Mouse (Mus musculus) myocyte (in vitro differentiated cells): ENCODE data around the gene Klrb1b. TPM values are rescaled to one million over a fixed set of nuclear protein-coding genes. Genes with fewer than 3 reads are reported as not detected.

ENCODE experiments used
- H3K27me3 ChIP-seq: one replicate; pipeline ENCODE4 v1.6.1; 2011; ENCODE audit not compliant: control insufficient read depth, insufficient read depth, insufficient read length
- H3K36me3 ChIP-seq: one replicate; pipeline ENCODE4 v1.6.1; 2011; ENCODE audit not compliant: control insufficient read depth, insufficient read depth
- H3K4me2 ChIP-seq: one replicate; pipeline ENCODE4 v1.6.1; 2011; ENCODE audit warnings: low read depth, control low read depth
- H3K4me3 ChIP-seq: one replicate; pipeline ENCODE4 v1.5.1; 2011; ENCODE audit warnings: mild to moderate bottlenecking, control low read depth, moderate library complexity
- H3K79me2 ChIP-seq: one replicate; pipeline ENCODE4 v1.6.1; 2011; ENCODE audit not compliant: control insufficient read depth, insufficient read depth
- H3ac ChIP-seq: one replicate; pipeline ENCODE4 v1.6.1; 2011; ENCODE audit not compliant: control insufficient read depth, insufficient read length
- CEBPB ChIP-seq: IDR thresholded peaks from 2 replicates; pipeline ENCODE4 v1.6.1; 2011; ENCODE audit warnings: mild to moderate bottlenecking, moderate library complexity; ENCODE audit not compliant: poor library complexity, insufficient read depth, severe bottlenecking
- E2F4 ChIP-seq: IDR thresholded peaks from one replicate; pipeline ENCODE4 v1.6.1; 2011; ENCODE audit warnings: mild to moderate bottlenecking, control low read depth, moderate library complexity; ENCODE audit not compliant: insufficient read depth
- MAX ChIP-seq: IDR thresholded peaks from one replicate; pipeline ENCODE4 v1.6.1; 2011; ENCODE audit warnings: low read depth, mild to moderate bottlenecking, control low read depth
- MYOD1 ChIP-seq, 3 experiments: IDR thresholded peaks; one replicate each; pipeline ENCODE4 v1.6.1; 2011; ENCODE audit warnings: control low read depth in 2 of 3, low read depth in 2 of 3, mild to moderate bottlenecking in 2 of 3, moderate library complexity in 1 of 3; ENCODE audit not compliant: insufficient read length in 2 of 3, control insufficient read depth in 1 of 3
- MYOG ChIP-seq, 3 experiments: IDR thresholded peaks; one replicate each; pipeline ENCODE4 v1.6.1; 2011; ENCODE audit warnings: control low read depth in 2 of 3, low read depth in 2 of 3, mild to moderate bottlenecking in 2 of 3; ENCODE audit not compliant: insufficient read length in 2 of 3, control insufficient read depth in 1 of 3, insufficient read depth in 1 of 3
- POLR2A ChIP-seq: IDR thresholded peaks from one replicate; pipeline ENCODE4 v1.6.1; 2011; ENCODE audit warnings: low read depth, mild to moderate bottlenecking, control low read depth, moderate library complexity; ENCODE audit not compliant: insufficient read length
- POLR2AphosphoS2 ChIP-seq: IDR thresholded peaks from one replicate; pipeline ENCODE4 v1.6.1; 2011; ENCODE audit warnings: low read depth, control low read depth; ENCODE audit not compliant: insufficient read length
- REST ChIP-seq: IDR thresholded peaks from one replicate; pipeline ENCODE4 v1.6.1; 2011; ENCODE audit warnings: mild to moderate bottlenecking, control low read depth, moderate library complexity; ENCODE audit not compliant: insufficient read depth, insufficient read length
- SRF ChIP-seq: IDR thresholded peaks from one replicate; pipeline ENCODE4 v1.6.1; 2011; ENCODE audit warnings: low read depth; ENCODE audit not compliant: control insufficient read depth, insufficient read length
- TCF12 ChIP-seq: IDR thresholded peaks from one replicate; pipeline ENCODE4 v1.6.1; 2011; ENCODE audit warnings: mild to moderate bottlenecking, control low read depth; ENCODE audit not compliant: poor library complexity, insufficient read depth, severe bottlenecking
- TCF3 ChIP-seq: IDR thresholded peaks from one replicate; pipeline ENCODE4 v1.6.1; 2011; ENCODE audit warnings: low read depth, control low read depth; ENCODE audit not compliant: insufficient read length
- USF1 ChIP-seq: IDR thresholded peaks from one replicate; pipeline ENCODE4 v1.6.1; 2011; ENCODE audit warnings: low read depth, mild to moderate bottlenecking, control low read depth, moderate library complexity
- polyA plus RNA-seq: library from polyadenylated mRNA; unstranded; fragments of >200 nt; fragmentation: generic; extraction: Trizol; gene quantifications from one replicate; pipeline ENCODE4 v1.2.1, GENCODE M21; 2012; ENCODE audit warnings: missing spikeins

Klrb1b gene
- polyA plus RNA-seq, 1 experiment: not detected

DNA sequence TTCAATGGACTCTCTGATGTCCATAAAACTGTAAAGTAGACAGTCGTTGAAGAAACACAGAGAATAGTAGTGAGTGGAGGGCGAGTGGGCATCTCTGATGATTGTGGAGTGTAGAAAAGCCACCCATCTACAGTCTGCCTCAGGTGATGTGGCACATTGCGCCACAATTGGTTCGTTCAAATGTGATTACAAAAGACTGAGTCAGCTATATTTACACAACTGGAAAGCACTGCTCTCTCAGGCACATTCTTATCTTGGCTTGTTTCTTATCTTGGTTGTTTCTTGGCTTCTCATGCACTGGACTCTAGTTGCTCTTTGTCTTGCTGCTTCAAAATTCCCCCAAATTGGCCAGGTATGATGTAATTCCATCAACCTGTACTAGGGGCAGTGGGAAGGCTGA, 9.4 kb upstream of the Klrb1b start:
- Histone ChIP-seq H3K27me3 (no peaks in the 10 kb centered on the region), H3K4me2 (no peak overlapping the region), H3K4me3 (no peak overlapping the region), H3K36me3 (no peaks in the 10 kb centered on the region), H3ac (no peak overlapping the region), H3K79me2 (no peaks in the 10 kb centered on the region)
- TF ChIP-seq REST: no peak
- TF ChIP-seq MYOG (IDR thresholded peaks at IDR 0.05; ENCODE audit: control insufficient read depth in 1 of 3, insufficient read depth in 1 of 3, insufficient read length in 2 of 3, low read depth in 2 of 3): no peak
- no peak for TF ChIP-seq SRF
- no peak for TF ChIP-seq USF1
- no peak for TF ChIP-seq TCF3
- no peak for TF ChIP-seq E2F4
- no peak for TF ChIP-seq POLR2A
- TF ChIP-seq CEBPB: no peak

DNA sequence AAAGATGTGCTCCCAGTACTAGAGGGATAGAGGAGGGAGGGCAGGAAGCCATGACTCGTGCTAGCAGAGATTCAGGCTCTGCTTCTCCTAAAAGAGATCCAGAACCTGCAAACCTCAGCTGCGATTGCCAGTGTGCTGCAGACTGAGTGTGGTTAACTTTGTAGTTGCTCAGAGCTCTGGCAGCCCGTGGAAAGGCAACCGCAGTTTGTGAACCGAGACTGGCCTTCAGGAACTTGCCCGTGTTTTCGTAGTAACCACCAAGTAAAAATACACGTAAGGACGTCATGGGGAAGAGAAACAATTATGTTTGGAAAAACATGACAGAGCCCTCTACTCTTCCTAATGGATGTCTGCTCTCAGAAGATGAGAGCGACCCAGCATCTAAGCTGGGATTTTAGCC, 6.9 kb upstream of the Klrb1b start:
- no peak overlapping the region for H3K4me2 ChIP-seq
- TF ChIP-seq SRF: no peak
- no peak for TF ChIP-seq REST
- no peak for TF ChIP-seq MAX
- TF ChIP-seq TCF3: no peak
- TF ChIP-seq CEBPB: no peak
- no peak for TF ChIP-seq MYOG (IDR thresholded peaks at IDR 0.05; ENCODE audit: control insufficient read depth in 1 of 3, insufficient read depth in 1 of 3, insufficient read length in 2 of 3, low read depth in 2 of 3)
- no peak for TF ChIP-seq MYOD1 (IDR thresholded peaks at IDR 0.05; ENCODE audit: control insufficient read depth in 1 of 3, insufficient read length in 2 of 3, low read depth in 2 of 3)
- no peak for TF ChIP-seq TCF12
- TF ChIP-seq E2F4: no peak
- no peak for TF ChIP-seq POLR2AphosphoS2
- no peaks in the 10 kb centered on the region for H3K36me3 ChIP-seq
- no peak overlapping the region for H3ac ChIP-seq
- no peaks in the 10 kb centered on the region for H3K27me3 ChIP-seq
- H3K79me2 ChIP-seq: no peaks in the 10 kb centered on the region
- no peak overlapping the region for H3K4me3 ChIP-seq

GRCm38 (mm10) chr6:128829837-128830236, 3.7 kb upstream of the Klrb1b start:
- no peak overlapping the region for H3K4me3 ChIP-seq
- H3ac ChIP-seq: no peak overlapping the region
- no peaks in the 10 kb centered on the region for H3K27me3 ChIP-seq
- no peak overlapping the region for H3K4me2 ChIP-seq
- no peaks in the 10 kb centered on the region for H3K79me2 ChIP-seq
- no peaks in the 10 kb centered on the region for H3K36me3 ChIP-seq
- TF ChIP-seq CEBPB: no peak
- no peak for TF ChIP-seq MYOD1 (IDR thresholded peaks at IDR 0.05; ENCODE audit: control insufficient read depth in 1 of 3, insufficient read length in 2 of 3, low read depth in 2 of 3)
- no peak for TF ChIP-seq POLR2AphosphoS2
- TF ChIP-seq MYOG (IDR thresholded peaks at IDR 0.05; ENCODE audit: control insufficient read depth in 1 of 3, insufficient read depth in 1 of 3, insufficient read length in 2 of 3, low read depth in 2 of 3): no peak
- no peak for TF ChIP-seq E2F4
- no peak for TF ChIP-seq TCF12
- no peak for TF ChIP-seq USF1
- TF ChIP-seq REST: no peak
- TF ChIP-seq SRF: no peak
- no peak for TF ChIP-seq TCF3
- TF ChIP-seq POLR2A: no peak
- no peak for TF ChIP-seq MAX

DNA sequence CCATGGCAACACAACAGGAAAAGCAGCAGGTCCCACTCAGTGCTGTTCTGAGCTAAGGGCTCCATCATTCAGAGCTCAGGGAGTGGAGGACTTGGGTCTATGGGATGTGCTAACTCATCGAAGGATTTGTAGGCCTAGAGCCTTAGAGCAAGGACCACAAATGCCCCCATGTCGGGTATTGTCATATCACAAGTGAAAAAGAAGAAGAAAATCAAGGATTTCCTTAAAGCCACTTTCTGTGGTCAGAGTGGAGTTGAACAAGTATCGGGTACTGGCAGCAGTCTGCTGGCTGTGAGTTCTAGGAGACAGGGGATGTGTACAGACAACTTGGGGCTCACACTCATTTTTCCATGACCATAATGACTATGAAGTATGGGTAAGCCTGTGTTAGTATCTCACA, 650 bp upstream of the Klrb1b start:
- no peaks in the 10 kb centered on the region for H3K36me3 ChIP-seq
- no peak overlapping the region for H3ac ChIP-seq
- no peak overlapping the region for H3K4me2 ChIP-seq
- H3K4me3 ChIP-seq: no peak overlapping the region
- no peaks in the 10 kb centered on the region for H3K79me2 ChIP-seq
- no peak for TF ChIP-seq TCF12
- no peak for TF ChIP-seq POLR2AphosphoS2
- TF ChIP-seq REST: no peak
- no peak for TF ChIP-seq E2F4
- TF ChIP-seq CEBPB: no peak
- no peak for TF ChIP-seq SRF
- no peak for TF ChIP-seq POLR2A
- TF ChIP-seq MYOD1 (IDR thresholded peaks at IDR 0.05; ENCODE audit: control insufficient read depth in 1 of 3, insufficient read length in 2 of 3, low read depth in 2 of 3): no peak
- TF ChIP-seq MYOG (IDR thresholded peaks at IDR 0.05; ENCODE audit: control insufficient read depth in 1 of 3, insufficient read depth in 1 of 3, insufficient read length in 2 of 3, low read depth in 2 of 3): no peak
- TF ChIP-seq MAX: no peak
- no peak for TF ChIP-seq TCF3
- TF ChIP-seq USF1: no peak
- no peaks in the 10 kb centered on the region for H3K27me3 ChIP-seq

DNA sequence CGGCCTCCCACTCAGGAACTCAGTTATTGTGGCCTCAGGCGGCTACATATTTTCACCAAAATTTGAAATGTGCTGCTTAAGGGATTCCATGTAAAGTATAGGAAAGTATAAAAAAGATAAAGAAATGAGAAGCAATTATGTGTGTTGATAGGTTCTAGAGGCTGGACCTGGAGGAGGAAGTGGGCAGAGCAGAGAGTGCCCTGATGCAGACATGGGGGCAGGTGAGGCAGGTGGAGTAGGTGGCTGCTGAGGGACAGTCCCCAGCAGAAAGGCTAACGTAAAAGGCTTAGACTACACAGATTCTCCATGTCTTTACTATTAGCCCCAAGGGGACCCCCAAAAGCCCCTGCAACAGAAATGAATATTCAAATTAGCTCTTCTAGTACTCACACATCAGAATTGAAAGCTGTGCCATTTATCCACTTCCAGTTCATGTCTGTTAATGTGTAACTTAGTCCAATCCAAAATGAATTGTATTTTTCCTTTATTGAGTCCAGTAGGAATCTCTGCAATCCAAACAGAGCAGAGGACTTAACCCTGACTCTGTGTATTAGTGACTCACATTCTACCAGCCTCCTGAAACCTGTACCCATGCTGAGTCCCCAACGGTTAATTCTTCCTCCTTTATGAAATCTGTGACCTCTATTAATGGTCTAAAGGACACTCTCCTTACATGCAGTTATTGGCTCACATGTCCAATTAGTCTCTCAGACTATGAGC, 7.9 kb downstream of the Klrb1b start:
- no peak overlapping the region for H3K4me2 ChIP-seq
- no peak overlapping the region for H3K4me3 ChIP-seq
- H3ac ChIP-seq: no peak overlapping the region
- H3K27me3 ChIP-seq: no peaks in the 10 kb centered on the region
- no peaks in the 10 kb centered on the region for H3K36me3 ChIP-seq
- no peaks in the 10 kb centered on the region for H3K79me2 ChIP-seq
- TF ChIP-seq TCF12: no peak
- no peak for TF ChIP-seq POLR2A
- TF ChIP-seq USF1: no peak
- no peak for TF ChIP-seq POLR2AphosphoS2
- TF ChIP-seq E2F4: no peak
- no peak for TF ChIP-seq MYOG (IDR thresholded peaks at IDR 0.05; ENCODE audit: control insufficient read depth in 1 of 3, insufficient read depth in 1 of 3, insufficient read length in 2 of 3, low read depth in 2 of 3)
- no peak for TF ChIP-seq SRF
